Mouse (Mus musculus): ENCODE measurements at regions not wholly inside any gene's neighbourhood (a gene's known extent, or its start where the extent isn't known, plus 50 kb on each side); places are given as distances from the start of the nearest gene placed in this dataset.

- H3K9ac ChIP-seq = no peak overlapping the region
- no peak overlapping the region for H3K4me2 ChIP-seq (replicated peaks)
- ATAC-seq (ENCODE audit: low FRiP score) (no peak), DNase-seq (ENCODE audit: low spot score) (no peak)
- 60% methylated on average over 6 of the region's 6 CpGs for WGBS
- no peaks in the 10 kb centered on the region for H3K36me3 ChIP-seq (replicated peaks; ENCODE audit: control insufficient read depth, insufficient read depth)
- H3K27me3 ChIP-seq (ENCODE audit: control insufficient read depth, insufficient read depth, low read length) = no peaks in the 10 kb centered on the region
- no peak overlapping the region for H3K27ac ChIP-seq
- H3K9me3 ChIP-seq (ENCODE audit: control insufficient read depth, low read length) = no peaks in the 10 kb centered on the region
- no peaks in the 10 kb centered on the region for H3K4me1 ChIP-seq (replicated peaks; ENCODE audit: control insufficient read depth, insufficient read depth, low read length)
- no peak overlapping the region for H3K4me3 ChIP-seq (replicated peaks; ENCODE audit: low read length)
Observed at GRCm38 (mm10) chr5:101288358-101288757, 376.4 kb downstream of the Nkx6-1 start.

- H3K4me2 ChIP-seq (replicated peaks) = no peak overlapping the region
- H3K9ac ChIP-seq = no peak overlapping the region
- H3K27ac ChIP-seq = no peak overlapping the region
- no peaks in the 10 kb centered on the region for H3K27me3 ChIP-seq (ENCODE audit: control insufficient read depth, insufficient read depth, low read length)
- WGBS = 73% methylated on average over 7 of the region's 7 CpGs
- DNase-seq (ENCODE audit: low spot score) (no peak), ATAC-seq (ENCODE audit: low FRiP score) (no peak)
- no peaks in the 10 kb centered on the region for H3K4me1 ChIP-seq (replicated peaks; ENCODE audit: control insufficient read depth, insufficient read depth, low read length)
- H3K9me3 ChIP-seq (ENCODE audit: control insufficient read depth, low read length) = no peaks in the 10 kb centered on the region
- no peak overlapping the region for H3K4me3 ChIP-seq (replicated peaks; ENCODE audit: low read length)
- no peaks in the 10 kb centered on the region for H3K36me3 ChIP-seq (replicated peaks; ENCODE audit: control insufficient read depth, insufficient read depth)
Observed at GRCm38 (mm10) chr5:101285941-101286340, 378.9 kb downstream of the Nkx6-1 start.

GRCm38 (mm10) chr5:101250474-101250873, 405.0 kb downstream of the Gpat3 start:
- 94% methylated on average over 3 of the region's 3 CpGs for WGBS
- DNase-seq (ENCODE audit: low spot score) (no peak), ATAC-seq (ENCODE audit: low FRiP score) (no peak)
- no peak overlapping the region for H3K4me3 ChIP-seq (replicated peaks; ENCODE audit: low read length)
- H3K27ac ChIP-seq = no peak overlapping the region
- H3K9me3 ChIP-seq (ENCODE audit: control insufficient read depth, low read length) = no peaks in the 10 kb centered on the region
- H3K4me2 ChIP-seq (replicated peaks) = no peak overlapping the region
- H3K36me3 ChIP-seq (replicated peaks; ENCODE audit: control insufficient read depth, insufficient read depth) = no peaks in the 10 kb centered on the region
- H3K4me1 ChIP-seq (replicated peaks; ENCODE audit: control insufficient read depth, insufficient read depth, low read length) = no peaks in the 10 kb centered on the region; the same call in 1 of the 2 replicates
- no peaks in the 10 kb centered on the region for H3K27me3 ChIP-seq (ENCODE audit: control insufficient read depth, insufficient read depth, low read length)
- no peak overlapping the region for H3K9ac ChIP-seq

GRCm38 (mm10) chr5:101242651-101243050, 397.1 kb downstream of the Gpat3 start:
- Histone ChIP-seq H3K9ac (no peak overlapping the region), H3K27me3 (ENCODE audit: control insufficient read depth, insufficient read depth, low read length) (no peaks in the 10 kb centered on the region), H3K9me3 (ENCODE audit: control insufficient read depth, low read length) (no peaks in the 10 kb centered on the region), H3K36me3 (replicated peaks; ENCODE audit: control insufficient read depth, insufficient read depth) (no peaks in the 10 kb centered on the region), H3K4me3 (replicated peaks; ENCODE audit: low read length) (no peak overlapping the region), H3K27ac (no peak overlapping the region), H3K4me1 (replicated peaks; ENCODE audit: control insufficient read depth, insufficient read depth, low read length) (no peaks in the 10 kb centered on the region; the same call in 1 of the 2 replicates), H3K4me2 (replicated peaks) (no peak overlapping the region)
- no peak for ATAC-seq (ENCODE audit: low FRiP score)
- DNase-seq (ENCODE audit: low spot score) = no peak
- WGBS = 85% methylated on average over 2 of the region's 2 CpGs

GRCm38 (mm10) chr5:101239298-101240118, 394.0 kb downstream of the Gpat3 start:
- WGBS = 80% methylated on average over 16 of the region's 16 CpGs
- H3K27ac ChIP-seq = no peak overlapping the region
- no peak overlapping the region for H3K4me2 ChIP-seq (replicated peaks)
- no peaks in the 10 kb centered on the region for H3K36me3 ChIP-seq (replicated peaks; ENCODE audit: control insufficient read depth, insufficient read depth)
- H3K4me3 ChIP-seq (replicated peaks; ENCODE audit: low read length) = no peak overlapping the region
- no peaks in the 10 kb centered on the region for H3K4me1 ChIP-seq (replicated peaks; ENCODE audit: control insufficient read depth, insufficient read depth, low read length)
- ATAC-seq (ENCODE audit: low FRiP score) (no peak), DNase-seq (ENCODE audit: low spot score) (no peak)
- H3K9me3 ChIP-seq (ENCODE audit: control insufficient read depth, low read length) = no peaks in the 10 kb centered on the region
- H3K9ac ChIP-seq = no peak overlapping the region
- H3K27me3 ChIP-seq (ENCODE audit: control insufficient read depth, insufficient read depth, low read length) = no peaks in the 10 kb centered on the region

- Histone ChIP-seq H3K27me3 (ENCODE audit: control insufficient read depth, insufficient read depth, low read length) (no peaks in the 10 kb centered on the region), H3K9me3 (ENCODE audit: control insufficient read depth, low read length) (0 out of 2 replicates have a peak, but pooled peaks cover 5% of the 10 kb centered on the region), H3K36me3 (replicated peaks; ENCODE audit: control insufficient read depth, insufficient read depth) (no peaks in the 10 kb centered on the region), H3K4me3 (replicated peaks; ENCODE audit: low read length) (no peak overlapping the region), H3K27ac (no peak overlapping the region), H3K4me1 (replicated peaks; ENCODE audit: control insufficient read depth, insufficient read depth, low read length) (no peaks in the 10 kb centered on the region), H3K9ac (no peak overlapping the region), H3K4me2 (replicated peaks) (no peak overlapping the region)
- ATAC-seq (ENCODE audit: low FRiP score) = no peak
- WGBS = 81% methylated on average over 9 of the region's 9 CpGs
- DNase-seq (ENCODE audit: low spot score) = no peak
Observed at GRCm38 (mm10) chr5:101236163-101236693, 390.7 kb downstream of the Gpat3 start.

- no peak for DNase-seq (ENCODE audit: low spot score)
- Histone ChIP-seq H3K4me2 (replicated peaks) (no peak overlapping the region), H3K4me3 (replicated peaks; ENCODE audit: low read length) (no peak overlapping the region), H3K9me3 (ENCODE audit: control insufficient read depth, low read length) (no peaks in the 10 kb centered on the region), H3K36me3 (replicated peaks; ENCODE audit: control insufficient read depth, insufficient read depth) (no peaks in the 10 kb centered on the region), H3K4me1 (replicated peaks; ENCODE audit: control insufficient read depth, insufficient read depth, low read length) (no peaks in the 10 kb centered on the region), H3K27me3 (ENCODE audit: control insufficient read depth, insufficient read depth, low read length) (no peaks in the 10 kb centered on the region), H3K9ac (no peak overlapping the region), H3K27ac (no peak overlapping the region)
- no peak for ATAC-seq (ENCODE audit: low FRiP score)
- 88% methylated on average over 10 of the region's 10 CpGs for WGBS
Observed at GRCm38 (mm10) chr5:101222390-101222789, 376.9 kb downstream of the Gpat3 start.

- no peak for ATAC-seq (ENCODE audit: low FRiP score)
- 91% methylated on average over 3 of the region's 3 CpGs for WGBS
- no peak overlapping the region for H3K27ac ChIP-seq
Observed at GRCm38 (mm10) chr5:101218082-101218481, 372.6 kb downstream of the Gpat3 start.

GRCm38 (mm10) chr5:101216837-101217571, 371.5 kb downstream of the Gpat3 start:
- H3K36me3 ChIP-seq (replicated peaks; ENCODE audit: control insufficient read depth, insufficient read depth) = no peaks in the 10 kb centered on the region
- WGBS = 85% methylated on average over 10 of the region's 10 CpGs

More at GRCm38 (mm10) chr5:101218082-101218481, 372.6 kb downstream of the Gpat3 start:
- H3K9me3 ChIP-seq (ENCODE audit: control insufficient read depth, low read length) = no peaks in the 10 kb centered on the region
- DNase-seq (ENCODE audit: low spot score) = no peak
- H3K36me3 ChIP-seq (replicated peaks; ENCODE audit: control insufficient read depth, insufficient read depth) = no peaks in the 10 kb centered on the region
- no peak overlapping the region for H3K4me3 ChIP-seq (replicated peaks; ENCODE audit: low read length)
- H3K4me1 ChIP-seq (replicated peaks; ENCODE audit: control insufficient read depth, insufficient read depth, low read length) = no peaks in the 10 kb centered on the region
- H3K27me3 ChIP-seq (ENCODE audit: control insufficient read depth, insufficient read depth, low read length) = no peaks in the 10 kb centered on the region
- H3K4me2 ChIP-seq (replicated peaks) = no peak overlapping the region
- no peak overlapping the region for H3K9ac ChIP-seq

More at GRCm38 (mm10) chr5:101216837-101217571, 371.5 kb downstream of the Gpat3 start:
- no peak for DNase-seq (ENCODE audit: low spot score)
- Histone ChIP-seq H3K9ac (no peak overlapping the region), H3K27me3 (ENCODE audit: control insufficient read depth, insufficient read depth, low read length) (no peaks in the 10 kb centered on the region), H3K27ac (no peak overlapping the region), H3K4me2 (replicated peaks) (no peak overlapping the region), H3K4me1 (replicated peaks; ENCODE audit: control insufficient read depth, insufficient read depth, low read length) (no peaks in the 10 kb centered on the region), H3K9me3 (ENCODE audit: control insufficient read depth, low read length) (no peaks in the 10 kb centered on the region), H3K4me3 (replicated peaks; ENCODE audit: low read length) (no peak overlapping the region)
- ATAC-seq (ENCODE audit: low FRiP score) = no peak

All from hindbrain, embryonic 14.5 days (tissue).